Mouse (Mus musculus): Measurements from ENCODE around the gene Rcvrn.

The Rcvrn gene

DNA sequence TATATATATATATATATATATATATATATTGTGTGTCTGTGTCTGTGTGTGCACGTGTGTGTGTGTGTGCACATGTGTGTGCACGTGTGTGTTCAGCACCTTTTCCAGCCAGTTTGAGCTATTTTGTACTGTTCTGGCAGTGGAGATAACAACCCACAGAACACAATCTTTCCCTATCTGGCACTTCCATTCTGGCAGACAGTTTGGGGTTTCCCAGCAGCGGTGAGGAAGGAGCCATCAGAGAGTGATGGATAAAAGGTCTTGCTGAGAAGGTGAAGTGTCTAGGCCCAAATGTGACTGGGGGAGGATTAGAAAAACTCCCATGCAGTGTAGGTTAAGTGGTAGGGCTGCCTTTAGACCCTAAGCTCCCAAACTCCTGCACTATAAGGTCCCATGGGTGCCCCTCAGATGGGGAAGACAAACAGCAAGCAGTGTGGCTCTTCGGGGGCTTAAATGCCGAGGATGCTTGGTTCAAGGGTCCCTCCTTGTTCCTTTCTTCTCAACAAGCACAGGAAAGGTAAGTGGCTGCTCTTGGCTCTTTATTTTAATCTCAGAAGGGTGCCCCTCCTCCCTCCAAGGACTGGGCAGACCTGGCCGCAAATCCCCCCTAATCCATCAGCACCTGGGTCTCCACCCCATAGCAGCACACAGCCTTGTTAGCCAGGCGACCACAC, at the start of gene Rcvrn:
TSS of gene Rcvrn (plus strand) at position 624 of the 674 bp plus-strand sequence.
- no peak for DNase-seq (ENCODE audit: low spot score)

DNA sequence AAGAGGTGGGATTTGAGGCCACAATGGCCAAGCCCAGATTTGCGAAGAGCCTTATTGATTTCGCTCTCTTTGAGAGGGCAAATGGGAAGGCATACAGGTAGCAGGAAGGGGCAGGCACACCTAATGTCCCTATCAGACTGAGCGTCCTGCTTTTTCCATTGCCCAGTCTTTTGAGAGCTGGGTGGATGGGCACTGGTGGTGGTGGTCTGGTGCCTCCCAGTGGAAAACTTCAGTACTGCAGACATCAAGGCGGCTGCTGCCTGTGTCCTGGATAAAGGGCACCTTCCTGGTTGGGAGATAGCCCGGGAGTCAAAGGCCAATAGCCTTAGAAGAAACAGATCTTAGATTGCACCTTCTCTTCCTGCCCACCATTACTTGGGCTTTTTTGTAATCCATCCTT, 47.4 kb upstream of the Rcvrn start:
- DNase-seq (ENCODE audit: low spot score): peak; percentile 83

DNA sequence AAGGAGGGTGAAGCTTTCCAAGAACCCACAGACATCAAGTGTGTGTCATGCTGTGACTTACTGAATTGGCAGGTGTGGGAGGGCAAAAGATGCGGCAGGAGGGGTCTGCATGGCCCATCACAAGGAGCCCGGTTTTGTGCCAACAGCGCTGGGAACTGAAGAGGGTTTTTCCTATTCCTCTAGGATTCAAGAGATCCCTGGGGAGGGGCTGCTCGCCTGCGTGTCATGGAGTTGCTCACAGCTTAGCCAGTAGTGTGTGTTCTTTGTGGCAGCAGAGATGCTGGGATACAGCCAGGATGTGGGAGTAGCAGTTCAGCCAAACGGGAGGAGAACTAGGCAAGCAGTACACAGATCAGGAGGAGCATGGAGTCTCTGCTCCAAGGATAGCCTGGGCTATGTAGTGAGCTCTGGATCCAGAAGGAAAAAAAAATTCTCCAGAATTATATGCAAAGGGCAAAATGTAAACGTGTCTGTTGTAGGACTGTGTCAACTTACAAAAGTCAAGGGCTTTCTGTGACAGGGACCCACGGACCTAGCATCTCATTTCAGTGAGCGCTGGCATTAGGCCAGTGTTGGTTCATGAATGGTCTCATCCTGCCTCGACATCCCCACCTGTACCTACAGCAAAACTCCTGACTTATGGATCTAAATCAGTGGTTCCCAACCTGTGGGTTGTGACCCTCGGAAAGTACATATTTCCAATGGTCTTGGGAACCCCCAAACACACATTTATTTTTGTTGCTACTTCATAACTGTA, 46.3 kb upstream of the Rcvrn start:
- no peak for DNase-seq (ENCODE audit: low spot score)

DNA sequence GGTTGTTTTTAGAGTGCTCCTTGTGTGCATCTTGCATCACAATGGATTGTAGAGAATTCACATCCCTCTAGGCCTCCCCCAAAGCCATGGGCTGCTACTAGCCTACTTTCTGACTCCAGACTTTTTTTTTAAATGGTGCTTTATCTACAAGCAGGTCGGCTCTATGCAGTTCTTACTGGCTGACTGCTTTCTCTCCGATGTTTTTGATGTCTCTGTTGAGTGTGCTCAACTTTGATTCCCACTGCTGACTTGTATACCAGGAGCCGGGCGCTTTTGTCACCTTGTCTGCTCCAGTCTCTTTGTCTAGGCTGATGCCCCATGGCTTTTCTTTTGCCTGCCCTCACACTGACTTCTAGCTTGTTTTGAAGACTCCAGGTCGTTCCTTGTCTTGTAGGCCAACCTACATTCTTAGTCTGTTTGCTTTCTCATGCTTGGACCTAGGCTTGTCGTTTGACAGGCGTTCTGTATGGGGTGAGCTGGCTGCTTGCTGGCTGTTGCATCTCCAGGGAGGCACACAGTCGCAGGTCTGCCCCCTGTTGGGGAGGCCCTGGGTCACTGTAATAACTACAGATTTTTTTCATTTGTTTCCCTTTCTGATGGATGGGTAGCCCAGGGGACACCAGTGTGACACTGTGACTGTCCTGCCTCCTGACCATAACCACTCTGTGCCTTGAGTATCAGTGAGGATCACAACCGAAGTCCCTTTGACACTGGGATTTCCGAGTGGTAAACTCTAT, 45.0 kb upstream of the Rcvrn start:
- no peak for DNase-seq (ENCODE audit: low spot score)

DNA sequence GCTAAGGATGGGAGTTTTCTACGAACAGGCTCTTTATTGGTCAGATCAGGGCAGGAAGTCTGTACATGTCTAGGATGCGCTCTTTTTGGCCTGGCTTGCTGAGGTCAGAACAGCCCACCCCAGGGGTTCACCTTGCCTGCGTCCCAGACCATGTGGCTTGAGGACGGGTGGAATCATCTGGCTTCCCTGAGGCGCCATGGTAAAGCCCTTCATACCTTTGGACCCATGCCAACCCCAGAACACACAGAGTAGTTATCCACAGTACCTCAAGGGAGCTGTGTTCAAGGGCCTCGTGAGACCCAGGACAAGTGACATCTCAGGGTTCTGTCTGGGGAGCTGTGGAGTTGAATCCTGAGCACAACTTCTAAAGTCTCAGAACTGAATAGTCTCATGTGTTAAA, 43.4 kb upstream of the Rcvrn start:
- DNase-seq (ENCODE audit: low spot score): no peak

DNA sequence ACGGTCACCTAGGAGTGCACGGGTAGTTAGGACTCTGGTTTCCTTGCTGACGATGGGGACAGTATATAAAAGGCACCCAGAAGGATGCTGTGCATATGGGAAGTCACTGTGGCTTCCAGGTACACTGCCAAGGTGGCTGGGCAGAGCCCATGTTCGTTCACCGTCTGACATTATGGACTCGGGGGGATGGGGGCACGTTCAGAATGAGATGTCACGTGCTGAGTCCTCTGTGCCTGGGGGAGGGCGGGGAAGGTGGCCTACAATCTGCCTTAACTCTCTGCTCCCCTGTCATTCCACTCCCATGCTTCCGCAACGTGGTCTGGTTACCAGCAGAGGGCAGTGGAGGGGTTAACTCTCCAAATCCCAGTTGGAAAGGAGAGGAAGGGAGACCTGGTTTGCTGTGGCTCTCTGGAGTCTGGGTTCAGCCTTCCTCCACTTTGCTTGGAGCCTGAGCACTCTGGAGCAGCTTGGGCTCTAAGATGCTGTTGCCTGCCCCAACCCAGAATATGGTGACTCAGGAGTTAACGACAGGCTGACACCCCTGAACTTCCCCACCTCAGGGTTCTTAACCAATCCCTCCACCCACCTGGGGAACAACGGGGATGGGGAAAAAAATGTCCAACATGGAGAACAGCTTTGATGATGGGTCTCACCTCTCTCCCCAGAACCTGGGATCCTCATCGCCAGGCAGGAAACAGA, 42.8 kb upstream of the Rcvrn start:
- peak; percentile 79 for DNase-seq (ENCODE audit: low spot score)

DNA sequence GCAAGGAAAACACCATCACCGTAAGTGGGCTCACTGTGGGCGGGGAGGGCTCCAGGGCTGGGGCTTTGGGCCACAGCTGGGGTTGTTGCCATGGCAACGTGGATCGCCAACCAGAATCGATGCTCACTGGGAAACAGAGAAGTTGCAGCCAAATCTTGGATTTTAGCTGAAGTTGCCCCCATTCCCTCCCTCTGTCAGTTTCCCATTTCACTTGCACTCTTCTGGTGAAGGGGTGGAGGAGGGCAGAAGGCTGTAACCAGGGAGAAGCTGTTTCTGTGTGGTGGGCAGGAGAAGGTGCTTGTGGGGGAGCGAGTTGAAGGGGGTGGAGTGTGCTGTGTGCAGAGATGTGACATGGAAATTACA, 42.3 kb upstream of the Rcvrn start:
- DNase-seq (ENCODE audit: low spot score): peak; percentile 22

DNA sequence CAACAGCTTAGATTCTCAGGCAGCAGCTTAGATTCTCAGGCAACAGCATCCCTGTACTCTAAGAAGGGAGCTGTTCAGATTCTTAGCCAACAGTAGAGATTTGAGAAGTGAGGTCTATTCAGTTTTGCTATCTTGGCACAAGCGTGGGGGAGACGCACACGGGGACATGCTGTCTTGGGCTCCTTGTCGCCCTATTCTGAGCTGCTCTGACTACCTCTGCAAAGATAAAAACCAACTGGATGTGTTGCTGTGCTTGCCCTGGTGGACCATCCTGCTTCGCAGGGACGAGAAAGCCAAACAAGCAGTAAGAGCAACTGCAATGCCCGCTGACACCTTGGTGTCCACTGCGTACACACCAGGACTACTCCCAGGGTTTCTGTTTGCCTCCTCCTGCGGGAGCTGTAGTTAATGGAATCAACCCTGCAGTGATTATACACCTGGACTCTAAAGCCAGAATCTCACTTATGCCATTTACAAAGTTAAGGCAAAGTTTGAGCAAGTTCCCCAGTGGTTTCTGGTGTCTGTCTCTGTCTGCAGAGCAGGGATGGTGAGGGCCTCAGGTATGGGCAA, 41.5 kb upstream of the Rcvrn start:
- no peak for DNase-seq (ENCODE audit: low spot score)

DNA sequence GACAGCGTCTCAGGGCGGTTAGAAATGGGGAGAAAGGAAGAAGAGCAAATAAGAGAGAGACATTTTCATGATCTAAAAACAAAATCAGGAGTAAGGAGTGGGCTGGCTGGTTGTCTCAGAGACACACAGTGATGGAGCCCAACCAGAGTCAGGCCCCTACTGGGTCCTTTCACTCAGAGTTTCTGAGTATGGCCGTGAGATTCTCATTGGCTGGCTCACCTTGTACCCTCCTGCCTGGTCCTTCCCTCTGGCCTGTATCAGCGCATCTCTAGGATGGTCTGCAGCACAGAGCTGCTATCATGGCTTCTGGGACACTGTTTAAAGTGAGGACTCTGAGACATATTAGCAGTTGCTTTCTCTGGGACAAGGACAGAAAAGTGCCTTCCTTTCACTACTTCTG, 40.6 kb upstream of the Rcvrn start:
- DNase-seq (ENCODE audit: low spot score): no peak

DNA sequence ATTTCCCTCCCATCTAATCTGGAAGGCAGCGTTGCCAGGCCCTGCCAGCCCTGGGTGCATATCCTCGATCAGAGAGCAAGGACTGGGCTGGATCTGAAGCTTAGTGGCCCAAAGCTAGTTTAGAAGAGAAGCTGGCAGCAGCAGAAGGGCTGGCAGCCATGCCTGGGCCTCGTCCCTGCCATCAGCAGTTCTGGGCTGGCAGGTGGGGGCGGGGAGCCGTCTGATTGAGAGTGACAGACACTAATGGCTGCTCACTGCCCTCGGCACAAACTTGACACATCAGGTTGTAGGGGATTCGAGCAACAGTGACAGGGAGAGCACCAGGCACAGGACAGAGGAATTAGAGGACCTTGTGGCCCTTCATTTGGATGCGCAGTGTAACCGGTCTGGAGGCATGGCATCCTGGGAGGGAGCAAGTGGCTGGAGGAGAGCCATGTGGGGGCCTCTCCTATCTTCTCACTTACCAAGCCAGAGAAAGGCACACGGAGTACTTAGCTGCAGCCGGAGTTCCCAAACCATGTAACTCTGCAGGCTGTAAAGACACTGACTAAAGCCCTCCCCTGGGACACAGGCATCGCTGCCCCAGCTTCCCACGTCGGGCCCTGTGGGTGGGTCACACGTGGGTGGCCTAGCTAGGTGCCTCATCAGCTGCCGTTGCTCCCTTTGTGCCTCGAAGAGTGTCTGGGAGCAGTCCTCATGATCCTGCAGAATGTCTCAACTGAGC, 39.7 kb upstream of the Rcvrn start:
- DNase-seq (ENCODE audit: low spot score): no peak

DNA sequence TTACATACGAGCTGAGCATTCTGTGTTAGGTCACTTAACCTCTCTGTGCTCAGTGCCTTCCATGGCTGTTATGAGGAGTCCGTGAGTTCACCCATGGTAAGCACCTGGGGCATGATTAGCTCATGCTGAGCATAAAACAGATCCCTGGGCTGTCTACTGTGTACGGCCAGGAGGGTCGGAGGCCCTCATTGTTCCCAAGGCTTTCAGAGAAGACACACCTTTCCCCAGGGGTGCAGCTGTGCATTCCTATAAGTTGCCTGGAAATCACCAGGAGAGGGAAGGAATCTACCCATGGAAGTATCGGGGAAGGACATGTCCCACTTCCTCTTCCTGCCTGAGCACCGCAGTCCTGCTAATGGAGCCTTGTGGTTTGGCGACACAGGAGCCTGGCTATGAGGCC, 38.8 kb upstream of the Rcvrn start:
- DNase-seq (ENCODE audit: low spot score): no peak

DNA sequence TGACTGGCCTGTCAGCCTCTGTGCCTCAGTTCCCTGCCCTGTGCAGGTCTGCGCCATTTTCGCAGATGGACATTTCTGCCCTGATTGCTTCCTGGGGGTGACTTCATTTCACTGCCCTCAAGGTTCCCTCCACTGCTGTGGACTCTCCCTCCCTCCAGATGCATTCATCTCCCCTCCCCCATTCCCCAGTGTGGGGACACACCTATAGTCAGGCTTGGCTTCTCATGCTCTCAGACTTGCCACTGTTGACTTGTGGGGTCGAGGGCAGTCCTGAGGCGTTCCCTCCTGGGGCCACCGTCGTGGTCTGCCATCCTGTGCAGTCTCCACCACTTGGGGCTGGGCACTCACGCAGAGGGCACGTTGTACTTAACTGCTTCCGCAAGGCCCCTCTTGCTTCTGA, 38.3 kb upstream of the Rcvrn start:
- DNase-seq (ENCODE audit: low spot score): no peak

DNA sequence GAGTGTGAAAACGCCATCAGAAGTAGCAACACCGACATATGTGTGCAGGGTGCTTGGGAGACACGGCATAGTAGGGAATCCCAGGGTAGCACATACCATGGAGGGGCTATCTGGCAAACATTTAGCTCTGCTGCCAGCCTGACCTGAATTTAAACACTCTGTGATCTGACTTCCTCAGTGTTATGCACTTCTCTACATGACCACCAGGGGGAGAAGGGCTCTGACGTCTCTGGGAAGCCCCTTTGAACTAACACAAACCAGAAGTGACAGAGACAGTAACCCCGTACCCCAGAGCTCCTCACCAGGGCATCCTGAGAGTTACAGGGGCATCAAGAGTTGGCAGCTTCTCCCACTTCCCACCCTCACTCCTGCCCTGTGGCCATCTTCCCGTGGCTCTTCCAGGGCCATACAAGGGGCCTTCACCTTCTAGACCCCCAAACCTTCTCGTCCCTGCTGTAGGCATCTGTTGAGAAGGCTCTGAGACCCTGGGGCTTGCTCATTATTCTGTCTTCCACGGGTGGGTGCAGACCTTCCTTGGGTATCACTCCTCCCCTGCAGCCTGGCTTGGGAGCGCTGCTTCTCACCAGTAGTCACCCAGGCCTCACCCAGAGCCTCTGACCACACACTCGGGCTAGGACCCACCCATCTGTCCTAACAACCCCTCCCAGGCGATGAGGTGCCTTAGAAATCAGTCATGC, 37.3 kb upstream of the Rcvrn start:
- DNase-seq (ENCODE audit: low spot score): peak; percentile 83

DNA sequence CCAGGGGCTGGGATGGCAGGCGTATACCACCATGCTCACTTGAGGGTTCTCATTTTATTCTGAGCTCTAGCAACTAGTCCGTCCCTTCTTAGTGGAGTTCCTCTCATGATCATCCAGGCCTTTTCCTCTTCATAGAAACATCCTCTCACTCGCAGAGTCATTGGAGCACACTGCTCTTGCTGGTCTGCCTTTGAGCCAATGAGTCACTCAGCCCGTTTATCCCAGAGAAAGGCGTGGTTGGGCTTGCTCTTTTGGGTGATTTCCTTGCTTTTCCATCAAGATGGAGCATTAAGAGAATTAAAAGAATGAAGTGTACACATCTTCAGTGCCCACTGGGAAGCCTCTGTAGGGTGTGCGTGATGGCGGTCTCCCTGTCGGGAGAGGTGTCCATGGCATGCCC, 33.7 kb upstream of the Rcvrn start:
- DNase-seq (ENCODE audit: low spot score): no peak

DNA sequence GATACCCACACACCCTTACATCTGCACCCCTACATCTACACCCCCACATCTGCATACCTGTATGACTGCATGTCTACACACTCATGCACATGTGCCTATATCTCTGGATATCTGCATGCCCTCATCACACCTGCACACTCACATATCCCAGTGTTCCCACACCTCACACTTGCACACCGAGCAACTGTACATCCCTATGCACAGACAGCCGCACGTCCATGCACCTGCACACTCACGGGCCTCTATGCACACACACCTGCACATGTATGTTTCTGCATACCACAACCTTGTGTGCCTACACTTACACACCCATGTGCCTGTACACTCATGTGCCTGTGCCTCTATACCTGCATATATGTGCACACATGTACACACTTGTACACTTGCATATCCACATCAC, 31.7 kb upstream of the Rcvrn start:
- DNase-seq (ENCODE audit: low spot score): no peak

DNA sequence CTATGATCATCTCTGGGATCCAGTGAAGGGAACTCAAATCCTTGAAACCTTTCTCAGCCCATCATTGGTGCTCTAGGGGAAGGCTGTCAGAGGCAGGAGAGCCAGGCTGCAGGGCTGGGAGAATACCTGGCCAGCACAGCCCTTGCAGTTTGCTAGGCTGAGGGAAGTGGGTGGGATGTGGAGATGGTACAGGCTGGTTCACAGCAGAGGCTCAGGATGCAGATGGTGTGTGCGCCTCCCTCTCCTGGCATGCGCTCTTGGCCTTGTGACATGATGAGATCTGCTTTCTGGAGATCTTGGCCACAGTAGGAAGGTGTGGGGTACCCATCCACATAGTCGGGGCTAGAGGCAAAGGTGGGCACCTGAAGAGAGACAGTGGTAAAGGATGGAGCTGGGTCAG, 30.9 kb upstream of the Rcvrn start:
- DNase-seq (ENCODE audit: low spot score): no peak

DNA sequence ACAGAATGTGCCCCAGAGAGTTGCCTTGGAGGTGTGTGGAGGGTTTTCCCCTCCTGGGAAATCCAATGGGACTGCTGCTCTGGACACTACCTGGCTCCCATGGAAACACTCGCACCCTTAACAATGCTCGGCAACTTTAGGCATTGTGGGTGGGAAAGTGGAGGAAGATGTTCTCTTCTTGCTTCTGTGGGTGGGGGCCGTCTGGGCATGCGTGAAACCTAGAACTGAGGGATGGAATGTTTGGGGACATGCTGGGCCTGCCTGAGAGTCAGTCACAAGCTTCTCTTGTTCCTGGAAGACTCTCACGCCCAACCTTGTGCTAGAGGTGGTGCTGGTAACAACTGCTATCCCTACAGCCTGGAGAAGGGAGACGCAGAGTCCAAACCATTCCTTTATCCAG, 30.2 kb upstream of the Rcvrn start:
- DNase-seq (ENCODE audit: low spot score): no peak

DNA sequence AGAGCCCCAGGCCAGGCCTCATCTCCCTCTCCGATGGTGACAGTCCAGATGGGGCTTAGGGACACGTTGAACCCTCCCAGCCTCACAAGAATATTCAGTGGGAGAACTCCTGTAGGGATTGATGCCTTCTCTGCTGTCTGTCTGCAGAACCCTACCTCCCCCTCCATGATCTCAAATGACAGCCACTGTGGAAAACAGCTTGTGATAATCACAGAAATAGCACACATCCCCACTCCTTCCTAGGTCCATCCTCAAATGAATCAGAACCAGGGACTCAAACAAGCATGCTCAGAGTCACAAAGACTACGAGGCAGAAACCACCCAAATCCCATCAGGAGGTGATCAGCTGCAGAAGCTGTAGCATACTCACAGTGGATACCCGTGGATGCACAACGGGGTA, 29.0 kb upstream of the Rcvrn start:
- DNase-seq (ENCODE audit: low spot score): no peak

DNA sequence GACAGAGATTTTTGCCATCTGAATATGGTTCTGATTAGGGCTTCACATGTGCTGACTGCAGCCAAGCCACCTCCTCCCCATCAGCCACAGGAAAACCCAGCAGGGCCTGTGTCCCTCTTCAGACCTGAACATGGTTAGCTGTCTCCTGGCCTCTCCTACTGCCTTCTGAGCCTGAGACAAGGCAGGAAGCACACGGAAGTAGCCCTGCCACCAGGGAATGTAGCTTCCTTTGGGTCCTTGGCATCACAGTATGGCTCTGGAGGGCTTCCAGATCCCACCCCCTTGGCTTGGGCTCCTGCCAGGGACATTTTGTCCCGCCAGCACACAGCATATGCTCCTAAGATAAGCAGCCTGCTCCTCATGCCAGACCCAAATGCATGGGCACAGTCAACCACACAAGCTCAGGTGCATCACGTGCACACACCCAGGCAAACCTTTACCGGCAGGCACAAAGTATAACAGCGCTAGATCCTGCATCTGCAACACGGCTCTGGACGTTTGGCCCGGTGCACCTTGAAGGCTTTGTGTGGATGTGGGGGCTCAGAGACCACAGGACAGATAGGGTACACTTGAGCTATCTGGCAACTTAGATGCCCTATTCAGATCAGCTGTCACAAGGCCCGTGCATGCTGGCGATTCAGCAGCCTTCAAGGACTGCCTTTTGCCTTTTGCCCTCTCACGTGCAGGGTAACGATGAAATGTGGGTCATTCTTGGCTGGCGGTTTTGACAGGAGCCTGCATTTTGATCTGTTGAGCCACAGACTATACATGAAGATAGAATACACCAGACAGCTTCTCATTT, 27.4 kb upstream of the Rcvrn start:
- no peak for DNase-seq (ENCODE audit: low spot score)

DNA sequence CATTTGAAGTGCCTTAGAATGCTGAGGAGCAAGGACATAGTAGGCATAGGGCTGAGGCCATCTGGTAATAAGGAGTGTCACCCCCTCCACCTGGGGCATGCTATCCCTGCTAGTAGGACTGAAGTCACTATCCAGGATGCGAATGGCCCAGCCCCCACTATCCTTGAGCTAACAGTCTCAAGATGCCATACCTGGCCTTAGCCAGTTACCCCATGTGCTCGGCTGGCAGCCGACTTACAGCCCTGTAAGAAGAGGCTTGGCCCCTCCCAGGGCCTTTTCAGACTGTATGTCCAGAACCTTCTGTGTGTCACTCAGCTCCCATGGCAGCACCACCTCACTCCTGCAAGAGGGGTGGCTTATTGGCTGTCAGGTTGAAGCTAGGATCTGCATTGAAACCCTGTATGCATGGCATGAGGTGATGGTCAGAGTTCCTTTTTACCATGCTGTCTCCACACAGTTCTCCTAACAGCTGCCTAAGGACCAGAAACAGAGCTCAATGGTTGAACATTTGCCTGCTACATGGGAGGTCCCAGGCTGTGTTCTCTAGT, 26.6 kb upstream of the Rcvrn start:
- DNase-seq (ENCODE audit: low spot score): no peak

All from embryo, embryonic 10 days (tissue).